Mouse (Mus musculus): ENCODE data around the gene Med15.
A peak's percentile ranks its signal among the peaks of the same experiment; 100 is the strongest.
"Not testable (repeated sequence)": the region's sequence is repeated elsewhere in the genome, so short reads cannot be mapped to it uniquely, and the experiment has no call there.

Med15 gene

GRCm38 (mm10) chr16:17619198-17620105 is 113.2 kb downstream of the Med15 start, which contains the start of gene Smpd4:
Smpd4 (plus strand) TSS chr16:17619354.
- DNase-seq (ENCODE audit: inconsistent age in 2 of 2, low spot score in 1 of 2): peak; percentile 86 to 98

GRCm38 (mm10) chr16:17617922-17618565 is 114.6 kb downstream of the Med15 start:
- peak; percentile 23 to 65 for DNase-seq (ENCODE audit: inconsistent age in 2 of 2, low spot score in 1 of 2)

GRCm38 (mm10) chr16:17616212-17616611 is 116.5 kb downstream of the Med15 start:
- no peak for DNase-seq (ENCODE audit: inconsistent age in 2 of 2, low spot score in 1 of 2)

- DNase-seq (ENCODE audit: inconsistent age in 2 of 2, low spot score in 1 of 2): not testable (repeated sequence)
Measured at GRCm38 (mm10) chr16:17614740-17615139, 118.0 kb downstream of the Med15 start.

GRCm38 (mm10) chr16:17611383-17611782 is 121.3 kb downstream of the Med15 start:
- no peak for DNase-seq (ENCODE audit: inconsistent age in 2 of 2, low spot score in 1 of 2)

GRCm38 (mm10) chr16:17605684-17606083 is 127.0 kb downstream of the Med15 start:
- no peak for DNase-seq (ENCODE audit: inconsistent age in 2 of 2, low spot score in 1 of 2)

GRCm38 (mm10) chr16:17604941-17605340 is 127.8 kb downstream of the Med15 start:
- DNase-seq (ENCODE audit: inconsistent age in 2 of 2, low spot score in 1 of 2): no peak
